Mouse (Mus musculus) lung, postnatal 0 days (tissue): Measurements from ENCODE around the gene Thg1l.

Experiments
- CTCF ChIP-seq: IDR thresholded peaks from 2 replicates; pipeline ENCODE4 v1.5.1; 2016; ENCODE audit warnings: antibody characterized with exemption, mild to moderate bottlenecking
- EP300 ChIP-seq: IDR thresholded peaks from 2 replicates; pipeline ENCODE4 v1.6.1; 2016; ENCODE audit warnings: antibody characterized with exemption, mild to moderate bottlenecking, control low read depth

GRCm38 (mm10) chr11:45932771-45933170, 22.5 kb downstream of the Thg1l start:
- TF ChIP-seq CTCF: no peak
- no peak for TF ChIP-seq EP300
